Mouse (Mus musculus): ENCODE results near the gene Ncdn.

GRCm38 (mm10) chr4:126749553-126749952, 3.7 kb downstream of the Ncdn start:
- TF ChIP-seq MAFK (IDR thresholded peaks at IDR 0.05; ENCODE audit: insufficient read depth, low read depth, low read length) (no peak), ZNF384 (IDR thresholded peaks at IDR 0.05; ENCODE audit: low read depth, low read length) (no peak), ZC3H11A (IDR thresholded peaks at IDR 0.05; ENCODE audit: borderline replicate concordance, low read depth, low read length) (no peak), HCFC1 (IDR thresholded peaks at IDR 0.05; ENCODE audit: borderline replicate concordance, insufficient read depth, low read length) (no peak), CHD2 (IDR thresholded peaks at IDR 0.05; ENCODE audit: low read depth, low read length) (no peak)

Data from ES-E14 (cell line).